Mouse (Mus musculus) neural tube, embryonic 11.5 days (tissue): ENCODE measurements around the gene L3mbtl4. TPM values are rescaled to one million over a fixed set of nuclear protein-coding genes. Genes with fewer than 3 reads are reported as not detected.

ENCODE experiments used
- ATAC-seq: fragments of 200-750 bp; cut with Nextera tagmentation; 2 replicates; pipeline ENCODE4 v1.8.0; 2017; ENCODE audit warnings: moderate number of reproducible peaks, mild to moderate bottlenecking, moderate TSS enrichment, moderate library complexity; ENCODE audit not compliant: insufficient read depth, low FRiP score, low TSS enrichment
- DNase-seq: peaks from one replicate; pipeline ENCODE4 v3.0.0-alpha.2; 2015; ENCODE audit warnings: low spot score
- H3K27ac ChIP-seq: fragments of 300-500 bp; sonication (generic); 2 replicates; pipeline ENCODE4 v1.5.1; 2014; ENCODE audit warnings: low read depth, mild to moderate bottlenecking, low read length
- H3K27me3 ChIP-seq: fragments of 300-500 bp; sonication (generic); 2 replicates; pipeline ENCODE4 v1.6.1; 2014; ENCODE audit warnings: mild to moderate bottlenecking, low read length, mixed read lengths; ENCODE audit not compliant: control insufficient read depth, insufficient read depth
- H3K36me3 ChIP-seq: fragments of 300-500 bp; sonication (generic); 2 replicates; pipeline ENCODE4 v1.6.1; 2014; ENCODE audit warnings: mild to moderate bottlenecking, low read length, moderate library complexity, mixed read lengths; ENCODE audit not compliant: control insufficient read depth, insufficient read depth
- H3K4me1 ChIP-seq: fragments of 300-500 bp; sonication (generic); 2 replicates; pipeline ENCODE4 v1.6.1; 2014; ENCODE audit warnings: low read length, mixed read lengths; ENCODE audit not compliant: control insufficient read depth, insufficient read depth
- H3K4me2 ChIP-seq: fragments of 300-500 bp; sonication (generic); 2 replicates; pipeline ENCODE4 v1.6.1; 2014; ENCODE audit warnings: low read depth, mild to moderate bottlenecking, moderate library complexity
- H3K4me3 ChIP-seq: fragments of 300-500 bp; sonication (generic); 2 replicates; pipeline ENCODE4 v1.5.1; 2014; ENCODE audit warnings: low read depth, low read length
- H3K9ac ChIP-seq: fragments of 300-500 bp; sonication (generic); 2 replicates; pipeline ENCODE4 v1.6.1; 2014; ENCODE audit warnings: mild to moderate bottlenecking, low read length
- H3K9me3 ChIP-seq: fragments of 300-500 bp; sonication (generic); 2 replicates; pipeline ENCODE4 v1.6.1; 2016; ENCODE audit warnings: low read length; ENCODE audit not compliant: control insufficient read depth
- WGBS: fragments of 180-500 bp; shearing (Covaris S2); extraction: QIAGEN DNeasy Blood & Tissue Kit; methylation state at CpG from one replicate; pipeline ENCODE4 v1.1.7; 2014; 5-methylcytosine and 5-hydroxymethylcytosine counted together
- polyA plus RNA-seq: library from polyadenylated mRNA; unstranded; fragments of >200 nt; fragmentation: Nextera tagmentation; extraction: Ambion mirVana; gene quantifications from 2 replicates; pipeline ENCODE4 v1.2.1, GENCODE M21; 2014

L3mbtl4 gene
- polyA plus RNA-seq, 1 experiment from 2014 or later = 0.25 TPM

DNA sequence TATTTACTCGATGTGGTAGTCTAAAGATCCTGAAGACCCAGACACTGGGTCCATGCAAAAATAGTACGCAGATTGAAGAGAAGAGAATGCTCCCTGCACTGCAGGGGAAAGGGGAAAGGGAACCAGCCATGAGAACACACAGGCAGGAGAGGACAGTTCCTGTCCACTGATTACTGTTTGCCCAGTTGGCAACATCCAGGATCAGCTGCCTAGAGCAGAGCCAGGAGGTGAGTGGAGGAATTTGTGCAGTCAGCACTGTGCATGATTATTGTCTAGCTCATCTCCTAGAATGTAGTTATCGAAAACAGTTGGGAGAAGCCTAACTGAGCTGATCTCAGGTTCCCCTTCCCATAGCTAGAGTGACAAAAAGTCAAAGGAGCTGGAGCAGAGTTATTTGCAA lies 311.6 kb downstream of the L3mbtl4 start:
- Histone ChIP-seq H3K4me3 (no peak overlapping the region), H3K4me1 (no peaks in the 10 kb centered on the region), H3K9ac (no peak overlapping the region), H3K9me3 (no peaks in the 10 kb centered on the region), H3K27ac (no peak overlapping the region), H3K27me3 (no peaks in the 10 kb centered on the region), H3K4me2 (no peak overlapping the region), H3K36me3 (no peaks in the 10 kb centered on the region)
- WGBS = 85% methylated on average over 3 of the region's 3 CpGs
- ATAC-seq (no peak), DNase-seq (no peak)

DNA sequence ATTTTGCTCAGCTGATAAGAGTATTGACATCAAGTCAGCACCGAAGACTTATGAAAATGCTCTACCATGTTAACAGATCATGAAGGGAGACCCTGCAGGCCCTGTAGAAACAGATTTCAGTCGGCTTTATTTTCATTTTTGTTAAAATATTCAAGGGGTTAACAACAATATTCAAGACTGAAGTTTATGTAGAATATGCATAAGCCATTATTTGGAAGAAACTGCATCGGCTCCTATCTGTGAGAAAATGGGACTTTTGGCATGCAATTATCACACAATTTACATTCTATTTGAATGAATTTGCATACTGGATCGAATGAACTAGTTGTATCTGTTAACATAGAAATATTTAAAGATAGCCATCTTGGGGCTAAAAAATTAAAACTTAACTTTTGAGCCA lies 318.0 kb downstream of the L3mbtl4 start:
- DNase-seq (no peak), ATAC-seq (no peak)
- H3K36me3 ChIP-seq = no peaks in the 10 kb centered on the region
- no peak overlapping the region for H3K4me3 ChIP-seq
- no peaks in the 10 kb centered on the region for H3K9me3 ChIP-seq
- no peaks in the 10 kb centered on the region for H3K4me1 ChIP-seq
- H3K4me2 ChIP-seq = no peak overlapping the region
- H3K27ac ChIP-seq = no peak overlapping the region
- no peaks in the 10 kb centered on the region for H3K27me3 ChIP-seq
- H3K9ac ChIP-seq = no peak overlapping the region
- 82% methylated on average over 4 of the region's 4 CpGs for WGBS

DNA sequence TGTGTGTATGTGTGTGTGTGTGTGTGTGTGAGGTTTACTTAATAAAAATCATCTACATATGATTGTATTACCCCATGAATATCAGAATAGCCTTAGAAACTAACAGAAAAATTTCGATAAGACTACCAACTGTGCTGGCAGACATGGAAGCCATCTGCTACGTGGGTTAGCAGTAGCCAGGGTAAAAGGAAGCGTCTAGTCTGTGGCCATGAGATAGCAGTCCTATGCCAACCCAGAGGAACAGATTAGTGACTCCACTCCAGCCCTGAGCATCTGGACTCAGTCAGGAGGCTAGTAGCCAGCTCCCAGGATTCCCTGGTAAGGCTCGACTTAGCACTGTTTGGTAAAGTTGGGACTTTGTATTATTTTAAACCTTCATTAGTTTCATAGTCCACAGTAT lies 329.1 kb downstream of the L3mbtl4 start:
- ATAC-seq (no peak), DNase-seq (no peak)
- Histone ChIP-seq H3K27ac (no peak overlapping the region), H3K4me3 (no peak overlapping the region), H3K4me2 (no peak overlapping the region), H3K9me3 (no peaks in the 10 kb centered on the region), H3K27me3 (no peaks in the 10 kb centered on the region), H3K36me3 (no peaks in the 10 kb centered on the region), H3K9ac (no peak overlapping the region), H3K4me1 (no peaks in the 10 kb centered on the region)
- 81% methylated on average over 4 of the region's 4 CpGs for WGBS

DNA sequence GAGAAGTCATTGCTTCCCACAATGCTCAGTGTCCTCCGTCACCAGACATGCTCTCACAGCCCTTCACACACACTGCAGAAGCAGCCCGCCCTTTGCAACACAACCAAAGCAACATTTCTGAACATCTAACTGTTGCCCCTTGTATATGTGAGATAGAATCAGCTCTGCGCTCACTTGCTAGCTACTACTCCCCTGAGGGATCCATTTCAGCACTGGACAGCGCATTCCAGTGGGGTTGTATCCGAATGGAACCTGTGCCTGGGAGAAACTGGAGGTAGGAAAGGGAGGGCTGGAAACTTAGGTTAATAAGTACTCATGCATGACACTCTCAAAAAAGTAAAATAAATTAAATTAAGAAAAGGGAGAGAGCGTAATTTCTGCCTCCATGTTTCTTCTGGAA lies 334.1 kb downstream of the L3mbtl4 start:
- Histone ChIP-seq H3K9me3 (no peaks in the 10 kb centered on the region), H3K27ac (no peak overlapping the region), H3K9ac (no peak overlapping the region), H3K4me3 (no peak overlapping the region), H3K36me3 (no peaks in the 10 kb centered on the region), H3K4me1 (no peaks in the 10 kb centered on the region), H3K4me2 (no peak overlapping the region), H3K27me3 (no peaks in the 10 kb centered on the region)
- peak; percentile 61 for DNase-seq
- ATAC-seq = no peak
- WGBS = 55% methylated on average over 6 of the region's 6 CpGs

DNA sequence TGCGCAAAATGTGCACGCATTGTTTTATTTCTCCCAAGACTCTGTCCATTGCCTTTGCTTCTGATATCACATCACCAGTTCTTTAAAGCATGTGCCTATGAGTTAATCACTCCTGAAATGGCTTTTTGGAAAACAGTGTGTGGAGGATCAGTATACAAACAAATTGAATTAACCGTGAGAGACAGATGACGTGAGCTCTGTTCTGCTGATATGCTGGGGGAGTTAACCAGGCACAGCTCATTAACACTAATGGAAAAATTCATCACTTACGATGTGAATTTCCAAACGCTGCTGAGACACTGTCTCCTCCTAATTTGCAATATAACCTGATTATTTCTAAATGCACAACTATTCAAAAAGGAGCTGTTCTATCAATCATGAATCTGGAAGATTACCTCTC lies 337.6 kb downstream of the L3mbtl4 start:
- H3K36me3 ChIP-seq = no peaks in the 10 kb centered on the region
- H3K27ac ChIP-seq = no peak overlapping the region
- no peak overlapping the region for H3K4me3 ChIP-seq
- no peaks in the 10 kb centered on the region for H3K9me3 ChIP-seq
- no peak overlapping the region for H3K4me2 ChIP-seq
- DNase-seq (no peak), ATAC-seq (no peak)
- 85% methylated on average over 6 of the region's 6 CpGs for WGBS
- H3K4me1 ChIP-seq = no peaks in the 10 kb centered on the region
- H3K27me3 ChIP-seq = no peaks in the 10 kb centered on the region
- H3K9ac ChIP-seq = no peak overlapping the region

DNA sequence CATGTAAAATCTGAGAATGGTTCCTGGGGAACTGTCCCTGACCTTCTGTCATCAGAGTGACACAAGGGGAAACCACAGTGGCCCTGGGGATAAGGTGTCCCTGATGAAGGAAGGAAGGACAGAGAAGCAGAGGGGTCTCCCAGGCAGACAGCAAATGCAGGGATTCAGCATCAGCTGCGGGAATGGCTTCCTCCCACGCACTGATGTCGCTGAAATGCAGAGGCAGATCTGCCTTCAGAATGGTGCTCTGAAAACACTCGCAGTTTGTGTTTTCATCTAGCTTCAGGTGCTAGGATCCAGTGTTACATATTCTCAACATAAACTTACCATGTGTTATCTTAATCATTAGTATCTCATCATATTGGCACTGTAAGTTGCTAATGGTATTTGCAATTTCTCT lies 351.7 kb downstream of the L3mbtl4 start:
- no peaks in the 10 kb centered on the region for H3K4me1 ChIP-seq
- DNase-seq = no peak
- no peak overlapping the region for H3K9ac ChIP-seq
- H3K27ac ChIP-seq = no peak overlapping the region
- H3K4me2 ChIP-seq = no peak overlapping the region
- H3K36me3 ChIP-seq = no peaks in the 10 kb centered on the region
- no peaks in the 10 kb centered on the region for H3K9me3 ChIP-seq
- H3K27me3 ChIP-seq = no peaks in the 10 kb centered on the region
- no peak overlapping the region for H3K4me3 ChIP-seq
- WGBS = 85% methylated on average over 4 of the region's 4 CpGs
- ATAC-seq = no peak

DNA sequence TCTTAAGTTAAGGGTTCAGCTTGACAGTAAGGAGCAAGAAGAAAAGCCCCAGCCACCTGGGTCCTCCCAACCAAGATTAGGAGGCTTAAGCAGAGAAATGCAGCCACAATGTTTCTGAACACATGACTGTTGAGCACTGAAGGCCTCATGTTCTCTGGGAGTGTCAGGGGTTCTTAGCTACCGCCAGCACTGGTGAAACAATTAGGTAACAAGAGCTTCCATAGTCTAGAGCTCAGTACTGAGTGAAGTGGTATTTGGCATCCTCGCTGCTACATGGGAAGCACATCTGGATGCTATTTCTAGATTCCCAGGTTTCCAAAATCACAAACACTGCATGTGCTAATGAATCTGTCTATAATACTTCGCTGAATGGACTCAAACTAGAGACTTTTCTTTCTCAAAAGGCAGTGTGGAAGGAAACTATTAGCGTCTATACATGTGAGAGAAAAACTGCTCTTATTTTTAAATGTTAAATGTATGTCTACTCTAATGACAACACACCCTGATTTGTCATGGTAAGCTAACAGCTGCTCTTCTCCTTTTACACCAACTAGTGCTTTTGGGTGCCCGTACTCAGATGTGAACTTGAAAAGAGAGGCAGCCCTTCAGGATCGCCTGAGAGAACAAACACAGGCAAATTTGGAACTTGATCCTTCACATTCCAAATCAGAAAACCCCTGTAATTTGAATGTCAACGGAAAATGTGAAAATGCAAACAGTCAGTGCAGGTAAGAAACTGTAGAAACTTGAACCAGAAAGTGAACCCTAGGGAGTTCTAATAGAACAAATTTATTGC lies 356.2 kb downstream of the L3mbtl4 start:
- 76% methylated on average over 7 of the region's 7 CpGs for WGBS
- no peak overlapping the region for H3K4me3 ChIP-seq
- H3K9me3 ChIP-seq = no peaks in the 10 kb centered on the region
- H3K27me3 ChIP-seq = no peaks in the 10 kb centered on the region
- H3K36me3 ChIP-seq = no peaks in the 10 kb centered on the region
- H3K9ac ChIP-seq = no peak overlapping the region
- no peak overlapping the region for H3K4me2 ChIP-seq
- H3K27ac ChIP-seq = no peak overlapping the region
- H3K4me1 ChIP-seq = no peaks in the 10 kb centered on the region
- DNase-seq = no peak
- ATAC-seq = no peak

DNA sequence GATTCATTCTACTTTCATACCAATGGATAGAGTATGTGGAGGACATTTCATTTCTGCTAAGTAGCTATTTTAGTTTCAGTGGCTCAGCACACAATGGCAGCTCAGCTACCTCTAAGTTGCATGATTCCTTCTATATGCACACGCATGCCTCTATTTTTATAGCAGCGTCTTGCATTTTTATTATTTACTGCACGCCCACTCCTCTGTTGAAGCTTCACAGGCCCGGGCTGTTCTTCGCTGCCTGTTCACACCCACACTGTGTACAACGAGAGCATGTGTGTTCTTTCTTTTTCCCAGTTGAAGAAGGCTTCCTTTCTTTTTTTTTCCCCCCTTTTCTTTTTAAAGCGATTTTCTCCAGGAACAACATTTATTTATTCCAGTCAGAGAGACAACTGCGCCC lies 357.8 kb downstream of the L3mbtl4 start:
- 90% methylated on average over 8 of the region's 8 CpGs for WGBS
- ATAC-seq = no peak
- DNase-seq = no peak
- H3K4me2 ChIP-seq = no peak overlapping the region
- no peak overlapping the region for H3K4me3 ChIP-seq
- no peaks in the 10 kb centered on the region for H3K36me3 ChIP-seq
- H3K27me3 ChIP-seq = no peaks in the 10 kb centered on the region
- H3K9me3 ChIP-seq = no peaks in the 10 kb centered on the region
- no peak overlapping the region for H3K9ac ChIP-seq
- no peak overlapping the region for H3K27ac ChIP-seq
- no peaks in the 10 kb centered on the region for H3K4me1 ChIP-seq

DNA sequence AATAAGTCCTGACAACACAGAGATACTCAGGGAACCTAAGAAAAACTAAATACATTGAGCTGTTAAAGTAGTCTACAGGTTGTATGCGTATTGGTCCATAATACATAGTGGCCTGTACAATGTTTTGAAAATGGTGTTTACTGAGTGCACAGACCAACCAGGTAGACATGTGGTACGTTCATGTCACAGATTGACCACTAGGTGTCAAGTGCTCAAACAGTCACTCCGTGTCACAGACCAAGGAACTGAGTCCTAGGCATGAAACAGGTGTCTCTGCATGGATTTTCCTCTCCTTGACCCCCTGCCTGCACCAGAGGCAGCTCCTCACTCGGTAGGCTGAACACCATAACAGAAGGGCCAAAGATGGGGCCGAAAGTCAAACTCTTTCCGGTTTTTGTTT lies 366.6 kb downstream of the L3mbtl4 start:
- no peak overlapping the region for H3K4me2 ChIP-seq
- WGBS = 80% methylated on average over 6 of the region's 6 CpGs
- no peak overlapping the region for H3K27ac ChIP-seq
- no peaks in the 10 kb centered on the region for H3K4me1 ChIP-seq
- no peak for ATAC-seq
- no peaks in the 10 kb centered on the region for H3K27me3 ChIP-seq
- H3K4me3 ChIP-seq = no peak overlapping the region
- DNase-seq = no peak
- H3K9ac ChIP-seq = no peak overlapping the region
- no peaks in the 10 kb centered on the region for H3K9me3 ChIP-seq
- no peaks in the 10 kb centered on the region for H3K36me3 ChIP-seq
